Mouse (Mus musculus): ENCODE measurements around the gene Ccdc184.

Gene Ccdc184

GRCm38 (mm10) chr15:98155944-98156343 is 11.0 kb upstream of the Ccdc184 start:
- peak; percentile 20 for DNase-seq (ENCODE audit: low read depth)

- DNase-seq (ENCODE audit: low read depth): no peak
Observed at GRCm38 (mm10) chr15:98157253-98157652, 9.7 kb upstream of the Ccdc184 start.

GRCm38 (mm10) chr15:98161026-98161805 is 5.7 kb upstream of the Ccdc184 start:
- no peak for DNase-seq (ENCODE audit: low read depth)

GRCm38 (mm10) chr15:98162561-98162960 is 4.4 kb upstream of the Ccdc184 start:
- DNase-seq (ENCODE audit: low read depth): no peak

- DNase-seq (ENCODE audit: low read depth): no peak
Observed at GRCm38 (mm10) chr15:98165525-98165924, 1.4 kb upstream of the Ccdc184 start, which contains the start of gene Asb8. Gene Asb8, minus strand, starts transcription at chr15:98165625.

GRCm38 (mm10) chr15:98167645-98168621 is 975 bp downstream of the Ccdc184 start:
- peak; percentile 98 for DNase-seq (ENCODE audit: low read depth)

- DNase-seq (ENCODE audit: low read depth): no peak
Observed at GRCm38 (mm10) chr15:98168622-98169004, 1.7 kb downstream of the Ccdc184 start.

- DNase-seq (ENCODE audit: low read depth): peak; percentile 49
Observed at GRCm38 (mm10) chr15:98170365-98170764, 3.4 kb downstream of the Ccdc184 start.

GRCm38 (mm10) chr15:98170917-98171316 is 4.0 kb downstream of the Ccdc184 start:
- DNase-seq (ENCODE audit: low read depth): no peak

GRCm38 (mm10) chr15:98172113-98172512 is 5.2 kb downstream of the Ccdc184 start:
- no peak for DNase-seq (ENCODE audit: low read depth)

- peak; percentile 79 for DNase-seq (ENCODE audit: low read depth)
Observed at GRCm38 (mm10) chr15:98173821-98174220, 6.9 kb downstream of the Ccdc184 start.

- DNase-seq (ENCODE audit: low read depth): no peak
Observed at GRCm38 (mm10) chr15:98177320-98177719, 10.4 kb downstream of the Ccdc184 start.

- no peak for DNase-seq (ENCODE audit: low read depth)
Observed at GRCm38 (mm10) chr15:98180567-98181131, 13.7 kb downstream of the Ccdc184 start.

GRCm38 (mm10) chr15:98181132-98181711 is 14.3 kb downstream of the Ccdc184 start:
- peak; percentile 90 for DNase-seq (ENCODE audit: low read depth)

- no peak for DNase-seq (ENCODE audit: low read depth)
Observed at GRCm38 (mm10) chr15:98181856-98182570, 15.1 kb downstream of the Ccdc184 start.

- DNase-seq (ENCODE audit: low read depth): no peak
Observed at GRCm38 (mm10) chr15:98184456-98184855, 17.5 kb downstream of the Ccdc184 start.

GRCm38 (mm10) chr15:98195442-98195841 is 28.5 kb downstream of the Ccdc184 start, which contains the start of gene Olfr288:
Gene Olfr288, minus strand, starts transcription at chr15:98195542.
- no peak for DNase-seq (ENCODE audit: low read depth)

GRCm38 (mm10) chr15:98209676-98210075 is 42.7 kb downstream of the Ccdc184 start:
- DNase-seq (ENCODE audit: low read depth): no peak

- no peak for DNase-seq (ENCODE audit: low read depth)
Observed at GRCm38 (mm10) chr15:98213336-98213870, 46.4 kb downstream of the Ccdc184 start.

- DNase-seq (ENCODE audit: low read depth): no peak
Observed at GRCm38 (mm10) chr15:98214130-98214529, 47.2 kb downstream of the Ccdc184 start.

All from induced T-regulatory cell, adult 2 months (primary cell).